Comparison of ENCODE assay signal across 12 mouse cellular contexts in the genomic region with DNA sequence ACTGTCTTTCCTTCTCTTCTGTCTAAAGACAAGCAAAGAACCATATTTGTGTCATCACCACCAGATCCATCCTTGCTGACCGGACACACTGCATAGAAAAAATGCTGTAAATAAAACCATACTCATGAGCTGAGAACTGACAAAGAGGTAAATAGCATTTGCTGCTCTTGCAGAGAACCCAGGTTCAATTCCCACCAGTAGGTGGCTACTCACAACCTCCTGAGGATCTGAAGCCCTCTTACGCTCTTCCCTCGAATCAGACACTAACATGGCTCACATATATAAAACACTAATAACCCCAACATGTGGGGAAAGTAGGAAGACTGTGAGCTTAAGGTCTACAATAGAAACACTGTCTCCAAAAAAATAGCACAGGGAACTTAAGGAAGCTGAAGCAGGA. TPM values are rescaled to one million over a fixed set of nuclear protein-coding genes. Genes with fewer than 3 reads are reported as not detected.
DNase-seq lines count a peak whose midpoint lies in the region; ATAC-seq and TF ChIP-seq lines count a peak whose summit lies in the region.
"Had no signal": no experiment of that assay in that cellular context is flagged by ENCODE, and none has a peak within 500 bp of the region (broad histone marks: within the 10 kb centered on the region; RNA-seq: fewer than 3 reads in every experiment).

No protein-coding gene starts in this region.

- H3K27ac ChIP-seq in liver, embryonic 14.5 days, result no peak overlapping the region
- no peak overlapping the region for H3K27ac ChIP-seq in liver, embryonic 12.5 days
- no peak overlapping the region for H3K27ac ChIP-seq in cortical plate, adult 2 months (ENCODE audit: insufficient read depth, low read length)
- H3K27ac ChIP-seq in cerebellum, adult 2 months (ENCODE audit: insufficient read depth, low read length), result no peak overlapping the region
- H3K27ac ChIP-seq: limb, embryonic 10.5 days; neural tube, embryonic 12.5 days had no signal

- H3K4me2 ChIP-seq in liver, embryonic 14.5 days (ENCODE audit: low read depth), result no peak overlapping the region
- H3K4me2 ChIP-seq in liver, embryonic 12.5 days, result no peak overlapping the region
- H3K4me2 ChIP-seq: neural tube, embryonic 12.5 days had no signal

- no peaks in the 10 kb centered on the region for H3K4me1 ChIP-seq in liver, embryonic 14.5 days (replicated peaks; ENCODE audit: control insufficient read depth in 2 of 2, insufficient read depth in 2 of 2, low read length in 1 of 2)
- no peaks in the 10 kb centered on the region for H3K4me1 ChIP-seq in liver, embryonic 12.5 days
- H3K4me1 ChIP-seq in cortical plate, adult 2 months (ENCODE audit: control insufficient read depth, insufficient read depth, low read length), result no peaks in the 10 kb centered on the region; the same call in 1 of the 2 replicates
- H3K4me1 ChIP-seq in cerebellum, adult 2 months (ENCODE audit: control insufficient read depth, insufficient read depth, low read length), result no peaks in the 10 kb centered on the region
- H3K4me1 ChIP-seq: neural tube, embryonic 12.5 days had no signal

- H3K4me3 ChIP-seq in liver, embryonic 14.5 days (ENCODE audit: insufficient read depth in 1 of 2, low read depth in 2 of 2, low read length in 2 of 2), result no peak overlapping the region
- no peak overlapping the region for H3K4me3 ChIP-seq in liver, embryonic 12.5 days
- no peak overlapping the region for H3K4me3 ChIP-seq in cortical plate, adult 2 months (ENCODE audit: insufficient read depth, low read length)
- H3K4me3 ChIP-seq in cerebellum, adult 2 months (replicated peaks; ENCODE audit: insufficient read depth, low read depth, low read length), result no peak overlapping the region
- H3K4me3 ChIP-seq: limb, embryonic 10.5 days; megakaryocyte, embryonic 14.5 days; neural tube, embryonic 12.5 days had no signal

- TF ChIP-seq EP300 in liver, embryonic 14.5 days (IDR thresholded peaks at IDR 0.05; ENCODE audit: low read depth), result no peak

- H3K36me3 ChIP-seq in liver, embryonic 14.5 days (replicated peaks; ENCODE audit: control insufficient read depth, insufficient read depth, low read depth), result no peaks in the 10 kb centered on the region
- H3K36me3 ChIP-seq in liver, embryonic 12.5 days, result peaks cover 5% of the 10 kb centered on the region

- 65% methylated on average over 3 of the region's 3 CpGs for WGBS in liver, embryonic 14.5 days (ENCODE audit: insufficient replicate concordance)
- WGBS in liver, embryonic 12.5 days (ENCODE audit: insufficient replicate concordance), result 71% methylated on average over 3 of the region's 3 CpGs
- 67% methylated on average over 3 of the region's 3 CpGs for WGBS in cerebellum, adult 2 months

- no peaks in the 10 kb centered on the region for H3K9me3 ChIP-seq in liver, embryonic 14.5 days (ENCODE audit: control insufficient read depth, low read length)
- H3K9me3 ChIP-seq in liver, embryonic 12.5 days (replicated peaks), result no peaks in the 10 kb centered on the region
- H3K9me3 ChIP-seq: limb, embryonic 10.5 days; megakaryocyte, embryonic 14.5 days; neural tube, embryonic 12.5 days had no signal

- DNase-seq in embryo, embryonic 11 days, result peak; percentile 35
- DNase-seq in embryo, embryonic 10.5 days (ENCODE audit: low spot score), result no peak
- no peak for DNase-seq in liver, embryonic 14.5 days (ENCODE audit: low read depth in 3 of 3, low spot score in 3 of 3)
- peak; percentile 35 for DNase-seq in CD4-positive helper T cell, adult 2 months (ENCODE audit: low read depth, low spot score)
- DNase-seq in right cerebral cortex, postnatal 4 days, result no peak
- no peak for DNase-seq in cerebellum, adult 2 months
- DNase-seq: B cell, adult 2 months had no signal

- no peak overlapping the region for H3K9ac ChIP-seq in liver, embryonic 14.5 days (replicated peaks)
- H3K9ac ChIP-seq in liver, embryonic 12.5 days, result no peak overlapping the region
- H3K9ac ChIP-seq: neural tube, embryonic 12.5 days had no signal

- no peak for ATAC-seq in liver, embryonic 14.5 days (ENCODE audit: insufficient read depth)
- ATAC-seq in liver, embryonic 12.5 days, result no peak

- TF ChIP-seq CTCF in liver, embryonic 14.5 days (IDR thresholded peaks at IDR 0.05; ENCODE audit: low read depth), result peak; percentile 47
- TF ChIP-seq CTCF in cortical plate, adult 2 months (IDR thresholded peaks at IDR 0.05; ENCODE audit: extremely low read depth, insufficient read depth, low read length), result peak; percentile 28; the same call in 1 of the 2 replicates
- no peak; the same call in 1 of the 2 replicates for TF ChIP-seq CTCF in cerebellum, adult 2 months (IDR thresholded peaks at IDR 0.05; ENCODE audit: borderline replicate concordance, insufficient read depth, low read depth, low read length)

- no peak for TF ChIP-seq POLR2A in cortical plate, adult 2 months (IDR thresholded peaks at IDR 0.05; ENCODE audit: extremely low read depth, insufficient read depth, low read length)
- TF ChIP-seq POLR2A in cerebellum, adult 2 months (IDR thresholded peaks at IDR 0.05; ENCODE audit: borderline replicate concordance, insufficient read depth, low read length), result no peak

- H3K27me3 ChIP-seq in liver, embryonic 14.5 days (ENCODE audit: control insufficient read depth, insufficient read depth, low read length), result no peaks in the 10 kb centered on the region
- H3K27me3 ChIP-seq in liver, embryonic 12.5 days (replicated peaks), result no peaks in the 10 kb centered on the region
- no peaks in the 10 kb centered on the region for H3K27me3 ChIP-seq in cerebellum, adult 2 months (ENCODE audit: control insufficient read depth, insufficient read depth, low read length)
- H3K27me3 ChIP-seq: megakaryocyte, embryonic 14.5 days; neural tube, embryonic 12.5 days had no signal

RNA-seq across cellular contexts. Expression of a gene that starts 18.8 kb away (rescaled TPM):
- polyA plus RNA-seq in liver, embryonic 14.5 days (2012; rRNA removed), result 4.8 and 5.3 TPM in 2 replicates
- 12.0 and 13.0 TPM in 2 replicates for polyA plus RNA-seq in liver, embryonic 14.5 days (2014; fragmentation: Nextera tagmentation; extraction: Ambion mirVana)
- 20.7 and 22.1 TPM in 2 replicates for polyA plus RNA-seq in liver, embryonic 12.5 days (2016; fragmentation: Nextera tagmentation; extraction: Ambion mirVana)
- 31.2 and 33.5 TPM in 2 replicates for polyA plus RNA-seq in cortical plate, adult 2 months (2012; rRNA removed)
- 33.8 and 38.6 TPM in 2 replicates for polyA plus RNA-seq in cerebellum, adult 2 months (2012; rRNA removed)

RNA-seq across cellular contexts. Expression of a gene that starts 45.2 kb away (rescaled TPM):
- polyA plus RNA-seq in liver, embryonic 14.5 days (2012; rRNA removed), result 2.8 and 2.9 TPM in 2 replicates
- polyA plus RNA-seq in liver, embryonic 14.5 days (2014; fragmentation: Nextera tagmentation; extraction: Ambion mirVana), result 4.3 and 6.2 TPM in 2 replicates
- polyA plus RNA-seq in liver, embryonic 12.5 days (2016; fragmentation: Nextera tagmentation; extraction: Ambion mirVana), result 5.8 and 7.9 TPM in 2 replicates
- polyA plus RNA-seq in cortical plate, adult 2 months (2012; rRNA removed), result 101 and 102 TPM in 2 replicates
- polyA plus RNA-seq in cerebellum, adult 2 months (2012; rRNA removed), result 94.1 and 97.5 TPM in 2 replicates

RNA-seq across cellular contexts. Expression of a gene that starts 51.7 kb away (rescaled TPM):
- polyA plus RNA-seq in liver, embryonic 14.5 days (2012; rRNA removed), result 6.1 and 7.5 TPM in 2 replicates
- polyA plus RNA-seq in liver, embryonic 14.5 days (2014; fragmentation: Nextera tagmentation; extraction: Ambion mirVana), result 7.2 and 7.7 TPM in 2 replicates
- 10.9 and 12.9 TPM in 2 replicates for polyA plus RNA-seq in liver, embryonic 12.5 days (2016; fragmentation: Nextera tagmentation; extraction: Ambion mirVana)
- polyA plus RNA-seq in cortical plate, adult 2 months (2012; rRNA removed), result 54.1 and 55.0 TPM in 2 replicates
- polyA plus RNA-seq in cerebellum, adult 2 months (2012; rRNA removed), result 63.2 and 64.2 TPM in 2 replicates

RNA-seq across cellular contexts. Expression of a gene that starts 54.8 kb away (rescaled TPM):
- 0.86 and 1.1 TPM in 2 replicates for polyA plus RNA-seq in liver, embryonic 14.5 days (2012; rRNA removed)
- polyA plus RNA-seq in liver, embryonic 14.5 days (2014; fragmentation: Nextera tagmentation; extraction: Ambion mirVana), result 1.1 and 1.4 TPM in 2 replicates
- polyA plus RNA-seq in liver, embryonic 12.5 days (2016; fragmentation: Nextera tagmentation; extraction: Ambion mirVana), result 2.8 and 3.0 TPM in 2 replicates
- 105 and 106 TPM in 2 replicates for polyA plus RNA-seq in cortical plate, adult 2 months (2012; rRNA removed)
- polyA plus RNA-seq in cerebellum, adult 2 months (2012; rRNA removed), result 70.0 and 77.6 TPM in 2 replicates

Comparison
In these comparisons a context has a peak if more than half of its experiments do, and no peak if none do; other contexts are left out.
1. DNase-seq: peak in embryo, embryonic 11 days (single experiment) and CD4-positive helper T cell, adult 2 months (single experiment); none in embryo, embryonic 10.5 days (single experiment), liver, embryonic 14.5 days (0 of 3), right cerebral cortex, postnatal 4 days (single experiment) and cerebellum, adult 2 months (0 of 2).
2. RNA of a gene that starts 45.2 kb away (polyA plus RNA-seq): 101 to 102 TPM in cortical plate, adult 2 months and 94.1 to 97.5 TPM in cerebellum, adult 2 months; 5.8 to 7.9 TPM in liver, embryonic 12.5 days and 2.8 to 6.2 TPM in liver, embryonic 14.5 days; every median in the first group is over 10 times any median in the second.